Mouse (Mus musculus): Measurements from ENCODE around the gene Slc25a16. TPM values are rescaled to one million over a fixed set of nuclear protein-coding genes. Genes with fewer than 3 reads are reported as not detected.

Slc25a16 gene
- 52.0 TPM for polyA plus RNA-seq (2014; fragmentation: Illumina TruSeq; extraction: RNeasy Lipid Tissue Mini Kit (QIAGEN cat#74804); ENCODE audit: low read depth, low replicate concordance)

DNA sequence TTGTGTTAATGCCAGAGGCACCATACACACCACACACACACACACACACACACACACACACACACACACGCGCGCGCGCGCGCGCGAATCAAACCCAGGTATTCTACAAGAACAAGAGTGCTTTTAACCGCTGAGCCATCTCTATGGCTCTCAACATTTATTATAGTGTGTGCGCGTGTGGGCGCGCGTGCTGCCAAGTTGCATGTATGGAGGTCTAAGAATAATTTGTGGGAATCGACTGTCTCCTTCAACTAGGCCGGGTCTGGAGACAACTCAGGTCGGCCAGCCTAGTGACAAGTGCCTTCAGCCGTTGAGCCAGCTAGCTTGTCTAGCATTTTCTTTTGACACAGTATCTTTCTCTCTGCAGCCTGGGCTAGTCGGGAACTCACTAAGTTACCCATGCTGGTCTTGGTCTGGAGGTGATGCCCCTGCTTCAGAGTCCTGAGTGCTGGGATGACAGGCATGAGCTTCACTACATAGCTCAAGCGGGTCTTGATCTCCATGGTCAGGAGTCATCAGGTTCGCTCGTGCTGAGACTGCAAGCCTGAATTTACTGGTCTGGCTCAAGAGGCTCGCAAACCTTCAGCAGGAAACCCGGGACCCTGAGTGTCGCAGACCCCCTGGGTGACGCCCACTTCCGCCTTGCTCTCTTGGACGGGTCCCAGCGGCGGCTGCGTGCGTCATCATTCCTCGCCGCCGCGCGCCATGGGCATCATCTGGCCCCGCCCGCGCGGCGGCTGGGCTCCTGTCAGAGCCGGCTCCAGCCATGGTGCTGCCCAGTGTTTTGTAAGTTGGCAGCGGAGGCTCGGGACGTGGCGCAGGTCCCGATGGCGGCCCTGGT, at the start of gene Slc25a16:
TSS of gene Slc25a16 (plus strand) at position 709 of the 841 bp plus-strand sequence.

GRCm38 (mm10) chr10:62908896-62909295, 11.5 kb upstream of the Slc25a16 start, which contains the start of gene Tet1:
Gene Tet1, minus strand, starts transcription at chr10:62908996.

DNA sequence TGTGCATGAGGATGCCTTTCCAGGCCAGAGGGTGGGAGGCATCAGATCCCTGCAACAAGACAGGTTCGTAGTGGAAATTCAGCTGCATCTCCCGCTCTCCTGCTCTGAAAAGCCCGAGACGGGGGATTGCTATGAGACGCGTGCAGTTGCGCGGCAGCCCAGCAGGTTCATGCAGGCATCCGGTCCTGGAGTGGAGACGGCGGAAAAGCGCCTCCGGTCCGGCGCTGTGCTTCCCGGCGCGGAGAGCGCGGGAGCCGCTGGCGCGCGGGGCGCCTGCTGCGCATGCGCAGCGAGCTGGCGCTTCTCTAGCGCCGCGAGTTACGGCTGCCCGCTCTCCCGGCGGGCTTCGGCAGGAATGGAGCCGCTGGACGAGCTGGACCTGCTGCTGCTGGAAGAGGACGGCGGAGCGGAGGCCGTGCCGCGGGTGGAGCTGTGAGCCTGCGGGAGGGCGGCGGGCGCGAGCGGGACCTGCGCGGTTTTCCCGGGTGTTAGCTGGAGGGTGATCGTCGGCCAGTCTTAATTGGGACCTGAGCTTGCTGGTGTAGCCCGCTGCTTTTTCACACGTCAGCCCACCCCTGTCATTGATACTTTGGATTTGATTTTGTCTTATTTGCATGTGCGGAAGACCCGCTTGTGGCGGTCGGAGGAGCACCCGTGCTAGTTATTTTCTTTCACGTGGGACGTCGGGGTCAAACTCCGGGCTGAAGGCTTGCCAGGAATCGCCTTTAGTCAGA, 26.5 kb downstream of the Slc25a16 start, which contains the start of gene Dna2:
TSS of gene Dna2 (plus strand) at position 289 of the 734 bp plus-strand sequence.

DNA sequence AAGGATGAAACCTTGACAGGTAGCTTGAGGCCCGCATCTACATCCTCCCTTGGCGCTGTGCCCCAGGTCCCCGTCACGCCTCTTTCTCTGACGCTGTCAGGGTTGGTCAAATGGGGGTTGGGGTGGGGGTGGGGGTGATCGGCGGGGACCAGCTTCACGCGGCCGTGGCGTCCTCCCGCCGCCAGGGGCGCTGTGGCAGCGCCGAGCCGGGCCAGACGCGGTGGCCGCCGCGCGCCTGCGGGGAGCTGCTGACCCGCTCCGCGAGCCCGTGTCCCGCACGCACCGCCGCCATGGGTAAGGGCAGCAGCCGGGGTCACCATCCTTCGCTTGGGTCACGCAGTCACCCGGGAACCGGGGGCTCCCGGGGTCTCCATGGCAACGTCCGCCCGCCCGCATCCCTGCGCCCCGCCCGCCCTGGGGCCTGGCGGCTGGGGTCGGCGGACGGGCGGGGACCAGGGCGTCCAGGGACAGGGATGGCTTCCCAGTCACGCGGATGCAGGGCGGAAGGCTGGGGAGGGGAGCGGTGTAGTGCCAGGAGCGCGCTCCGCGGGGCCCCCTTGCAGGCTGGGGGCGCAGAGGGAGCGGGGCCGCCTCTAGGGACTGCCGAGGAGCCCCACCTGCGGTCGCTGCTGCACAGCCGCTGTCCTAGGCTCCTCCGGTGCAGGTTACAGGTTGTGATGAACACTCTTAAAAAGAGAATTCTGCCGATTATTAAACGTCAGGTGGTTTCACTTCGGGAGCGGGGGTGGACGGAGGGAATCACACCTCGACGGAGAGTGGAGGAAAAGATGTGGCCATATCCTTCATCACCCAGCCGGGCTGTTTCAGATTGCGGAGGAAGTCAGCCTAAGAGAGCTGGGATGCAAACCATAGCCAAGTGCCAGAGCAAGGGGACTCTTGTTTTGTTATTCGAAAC, 59.9 kb downstream of the Slc25a16 start, which contains the start of gene Rufy2:
TSS of gene Rufy2 (plus strand) at position 185 of the 916 bp plus-strand sequence.

Other genes starting within 250 kb of the Slc25a16 start
- 0.95 TPM for gene Stox1, start 194.5 kb upstream of the Slc25a16 start, polyA plus RNA-seq (2014; fragmentation: Illumina TruSeq; extraction: RNeasy Lipid Tissue Mini Kit (QIAGEN cat#74804); ENCODE audit: low read depth, low replicate concordance)
- 230 TPM for gene Ccar1, start 128.3 kb upstream of the Slc25a16 start, polyA plus RNA-seq (2014; fragmentation: Illumina TruSeq; extraction: RNeasy Lipid Tissue Mini Kit (QIAGEN cat#74804); ENCODE audit: low read depth, low replicate concordance)
- 1.7 TPM for gene Tet1, start 11.6 kb upstream of the Slc25a16 start, polyA plus RNA-seq (2014; fragmentation: Illumina TruSeq; extraction: RNeasy Lipid Tissue Mini Kit (QIAGEN cat#74804); ENCODE audit: low read depth, low replicate concordance)
- gene Dna2, start 26.4 kb downstream of the Slc25a16 start, polyA plus RNA-seq (2014; fragmentation: Illumina TruSeq; extraction: RNeasy Lipid Tissue Mini Kit (QIAGEN cat#74804); ENCODE audit: low read depth, low replicate concordance): 6.8 TPM
- 28.5 TPM for gene Rufy2, start 59.6 kb downstream of the Slc25a16 start, polyA plus RNA-seq (2014; fragmentation: Illumina TruSeq; extraction: RNeasy Lipid Tissue Mini Kit (QIAGEN cat#74804); ENCODE audit: low read depth, low replicate concordance)
- gene Hnrnph3, start 103.6 kb downstream of the Slc25a16 start, polyA plus RNA-seq (2014; fragmentation: Illumina TruSeq; extraction: RNeasy Lipid Tissue Mini Kit (QIAGEN cat#74804); ENCODE audit: low read depth, low replicate concordance): 124 TPM
- 16.8 TPM for gene Pbld2, start 103.7 kb downstream of the Slc25a16 start, polyA plus RNA-seq (2014; fragmentation: Illumina TruSeq; extraction: RNeasy Lipid Tissue Mini Kit (QIAGEN cat#74804); ENCODE audit: low read depth, low replicate concordance)
- gene Pbld1, start 139.5 kb downstream of the Slc25a16 start, polyA plus RNA-seq (2014; fragmentation: Illumina TruSeq; extraction: RNeasy Lipid Tissue Mini Kit (QIAGEN cat#74804); ENCODE audit: low read depth, low replicate concordance): 4.4 TPM
- gene Atoh7, start 179.0 kb downstream of the Slc25a16 start, polyA plus RNA-seq (2014; fragmentation: Illumina TruSeq; extraction: RNeasy Lipid Tissue Mini Kit (QIAGEN cat#74804); ENCODE audit: low read depth, low replicate concordance): not detected